Mouse (Mus musculus) WW6 (cell line): ENCODE measurements at regions not wholly inside any gene's neighbourhood (a gene's known extent, or its start where the extent isn't known, plus 50 kb on each side); places are given as distances from the start of the nearest gene placed in this dataset.

Experiments used
- DNase-seq: peaks from one replicate; pipeline ENCODE4 v3.0.0-alpha.2; 2013; ENCODE audit warnings: low read depth, low spot score

DNA sequence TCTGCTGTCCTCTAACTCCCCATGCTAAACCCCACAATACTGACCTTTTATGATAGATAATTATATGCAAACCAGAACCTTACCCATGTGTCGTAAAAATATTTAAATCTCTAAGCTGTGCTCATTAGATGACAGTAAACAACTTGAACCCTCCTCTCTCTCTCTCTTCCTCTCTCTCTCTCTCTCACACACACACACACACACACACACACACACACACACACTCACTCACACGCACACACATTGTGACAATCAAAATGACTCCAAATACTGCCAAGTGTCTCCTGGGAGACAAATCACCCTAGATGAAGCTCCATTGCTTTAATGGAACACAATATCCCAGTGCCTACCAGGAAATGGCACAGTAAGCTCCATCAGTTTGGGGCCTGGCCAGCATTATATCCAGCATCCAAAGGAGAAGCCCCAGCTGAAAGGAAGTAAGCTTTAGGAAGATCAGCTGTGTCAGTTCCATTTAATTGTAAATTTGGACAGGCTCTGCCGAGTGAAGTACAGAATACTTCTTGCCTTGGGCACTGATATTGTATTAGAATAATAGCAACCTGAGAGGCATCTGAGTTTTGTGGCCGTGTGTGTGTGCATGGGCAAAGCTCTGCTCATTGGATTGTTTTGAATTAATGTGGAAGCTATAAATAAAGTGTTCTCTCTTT is 220.7 kb downstream of the Fam84b start:
- no peak for DNase-seq

GRCm38 (mm10) chr15:60630756-60631402 is 222.7 kb downstream of the Fam84b start:
- no peak for DNase-seq

GRCm38 (mm10) chr15:60618801-60619200 is 234.8 kb downstream of the Fam84b start:
- DNase-seq, result no peak

DNA sequence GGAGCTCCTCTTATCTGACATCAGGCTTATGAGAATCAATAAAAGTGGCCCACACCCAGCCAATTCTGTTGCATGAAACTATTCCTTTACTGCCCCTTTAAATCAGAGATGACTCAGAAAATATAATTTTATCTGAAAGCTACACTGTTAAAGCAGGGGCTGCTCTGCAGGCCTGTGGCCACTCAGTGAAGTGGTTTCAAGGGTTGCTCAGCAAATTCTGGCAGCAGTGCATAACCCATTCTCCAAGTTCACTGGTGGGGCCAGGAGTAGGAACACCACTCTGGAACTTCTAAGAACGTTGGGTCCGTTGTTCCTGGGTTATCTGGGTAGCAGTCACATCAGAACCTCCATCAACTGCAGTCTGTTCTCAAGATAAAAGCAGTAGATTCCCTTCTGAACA is 236.2 kb downstream of the Fam84b start:
- DNase-seq, result no peak

DNA sequence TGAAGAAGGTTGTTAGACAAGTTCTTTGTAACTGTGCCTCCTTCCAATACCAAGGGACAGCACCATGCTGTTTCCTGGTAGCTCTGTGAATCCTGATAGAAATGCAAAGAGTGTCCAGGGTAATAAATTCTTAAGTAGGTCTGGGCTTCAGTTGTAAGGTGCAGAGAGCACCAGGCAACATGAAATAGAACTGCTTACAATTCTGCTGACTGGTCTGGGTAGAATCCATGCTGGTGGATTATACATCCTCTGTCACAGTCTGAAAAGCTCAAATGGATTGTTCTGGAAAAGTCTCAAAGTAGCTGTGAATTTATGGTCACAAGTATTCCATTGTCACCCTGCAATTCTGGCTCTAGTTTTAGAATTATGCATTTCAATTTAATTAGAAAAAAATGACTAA is 251.7 kb downstream of the Fam84b start:
- DNase-seq, result no peak

GRCm38 (mm10) chr15:60577084-60577483 is 276.5 kb downstream of the Fam84b start:
- DNase-seq, result no peak

DNA sequence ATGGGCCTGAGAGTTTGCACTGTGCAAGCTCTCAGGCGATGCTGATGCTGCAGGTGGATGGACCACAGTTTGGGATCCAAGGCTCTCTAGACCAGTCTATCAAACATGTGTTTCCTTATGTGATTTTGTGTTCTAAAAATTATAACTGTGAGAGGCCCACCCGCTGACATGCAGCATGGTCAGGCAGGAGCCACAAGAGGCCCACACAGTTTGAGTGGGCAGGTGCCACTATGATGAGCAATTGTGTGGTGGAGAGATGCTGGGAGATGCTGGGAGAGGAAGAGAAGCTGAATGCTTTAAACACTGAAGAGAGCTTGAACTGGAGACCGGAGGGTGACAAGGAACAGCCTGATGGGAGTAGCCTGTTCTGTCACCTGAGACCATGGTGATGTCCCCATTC is 287.3 kb downstream of the Fam84b start:
- DNase-seq, result no peak

- DNase-seq, result no peak
Observed at GRCm38 (mm10) chr15:60565017-60565416, 288.6 kb downstream of the Fam84b start.

GRCm38 (mm10) chr15:60560641-60561040 is 292.9 kb downstream of the Fam84b start:
- DNase-seq, result no peak

DNA sequence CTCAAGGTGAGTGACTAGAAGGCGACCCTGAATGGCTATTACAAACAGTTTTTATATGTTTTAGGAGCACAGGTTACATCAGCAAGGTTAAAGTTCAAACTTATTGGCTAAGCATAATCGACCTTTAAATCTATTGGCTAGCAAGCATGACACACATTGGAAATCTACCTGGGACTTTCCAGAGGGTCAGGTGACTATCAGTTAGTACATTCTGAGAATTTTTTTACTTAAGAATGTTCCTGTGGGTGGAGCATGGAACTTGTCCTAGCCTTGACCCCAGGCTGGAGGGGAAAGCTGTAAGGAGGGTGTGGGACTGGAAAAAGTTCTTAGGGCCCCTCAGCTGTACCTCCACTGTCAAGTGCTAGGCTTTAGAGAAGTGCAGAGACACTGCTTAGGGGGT is 297.9 kb downstream of the Fam84b start:
- DNase-seq, result no peak

DNA sequence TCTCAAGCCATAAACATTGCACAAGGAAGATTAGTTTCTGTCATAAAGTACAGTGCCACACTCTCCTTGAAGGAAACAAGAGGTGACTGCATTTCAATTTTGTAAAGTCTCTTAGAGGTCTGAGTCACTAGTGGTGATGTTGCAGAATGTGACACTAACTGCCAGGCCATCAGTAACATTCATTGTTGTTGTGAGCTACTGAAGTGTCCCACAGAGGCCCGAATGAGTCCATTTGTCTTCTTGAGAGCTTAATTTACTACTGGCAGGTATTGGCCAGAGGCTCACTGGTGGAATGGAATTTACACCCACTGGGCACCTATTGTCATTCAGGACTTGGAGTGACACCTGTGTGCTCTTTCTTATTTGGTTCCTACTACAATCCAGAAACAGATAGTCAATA is 299.0 kb downstream of the Fam84b start:
- no peak for DNase-seq

DNA sequence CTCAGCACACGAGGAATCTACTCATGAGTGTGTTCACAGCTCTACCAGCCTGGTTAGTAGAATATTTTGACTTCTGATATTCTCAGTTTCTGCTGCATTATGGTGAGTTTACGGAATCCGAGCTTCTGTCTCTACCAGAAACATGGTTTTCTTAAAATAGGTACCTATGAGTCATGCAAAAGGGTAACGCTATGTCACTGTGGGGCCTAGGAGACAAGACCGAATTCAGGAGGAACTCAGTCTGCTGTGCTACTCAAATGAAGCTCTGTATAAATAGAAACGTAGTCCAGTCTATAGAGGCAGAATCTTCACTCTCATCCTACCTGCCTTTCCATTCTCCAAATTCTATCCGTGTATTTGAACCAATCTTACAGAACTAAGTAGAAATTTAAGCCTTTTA is 305.5 kb downstream of the Fam84b start:
- no peak for DNase-seq

GRCm38 (mm10) chr15:60537191-60537590 is 316.4 kb downstream of the Fam84b start:
- no peak for DNase-seq

DNA sequence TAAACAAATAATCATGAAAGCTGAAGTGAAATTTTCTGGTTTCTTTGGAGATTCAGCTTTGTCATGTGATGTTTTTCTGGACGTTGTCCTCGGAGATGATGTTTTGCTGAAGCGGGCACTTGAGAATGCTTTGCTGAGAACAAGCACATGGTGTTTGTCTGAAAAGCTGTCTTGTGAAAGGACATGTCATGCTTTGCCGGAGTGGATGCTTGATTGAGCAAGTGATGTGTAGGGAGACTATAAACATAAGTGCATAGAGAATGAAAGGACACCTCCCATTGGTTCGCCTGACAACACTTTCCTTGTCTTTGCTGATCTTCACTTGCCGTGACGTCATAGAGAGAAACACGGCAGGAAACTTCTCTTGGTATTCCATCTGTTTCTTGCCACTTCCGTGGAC is 318.9 kb downstream of the Fam84b start:
- DNase-seq, result no peak

GRCm38 (mm10) chr15:60516810-60517209 is 336.8 kb downstream of the Fam84b start:
- DNase-seq, result no peak

DNA sequence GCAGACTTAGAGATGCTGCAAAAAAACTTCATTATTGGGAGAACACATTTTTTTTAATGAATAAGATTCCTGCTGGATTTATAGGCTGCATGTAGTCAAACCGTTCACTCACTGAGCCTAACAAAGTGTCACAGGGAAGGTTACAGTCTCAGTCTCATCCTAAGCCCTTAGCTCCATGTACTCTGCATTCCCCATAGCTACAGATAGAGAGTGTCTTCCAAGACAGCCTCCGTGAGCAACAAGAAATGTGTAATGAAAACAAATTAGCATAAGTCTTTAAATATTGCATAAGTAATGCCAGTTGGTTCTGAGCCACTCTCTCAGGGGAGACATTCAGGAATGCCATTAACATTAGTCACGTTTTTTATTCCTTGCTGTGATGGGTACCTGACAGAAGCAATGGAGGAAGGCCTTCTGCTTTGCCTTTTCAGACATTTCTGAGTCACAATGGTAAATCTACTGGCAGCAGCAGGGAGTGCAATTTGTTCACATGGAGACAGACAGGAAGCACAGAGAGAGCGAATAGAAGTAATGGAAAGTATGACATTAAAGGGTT is 376.7 kb downstream of the Fam84b start:
- DNase-seq, result no peak

DNA sequence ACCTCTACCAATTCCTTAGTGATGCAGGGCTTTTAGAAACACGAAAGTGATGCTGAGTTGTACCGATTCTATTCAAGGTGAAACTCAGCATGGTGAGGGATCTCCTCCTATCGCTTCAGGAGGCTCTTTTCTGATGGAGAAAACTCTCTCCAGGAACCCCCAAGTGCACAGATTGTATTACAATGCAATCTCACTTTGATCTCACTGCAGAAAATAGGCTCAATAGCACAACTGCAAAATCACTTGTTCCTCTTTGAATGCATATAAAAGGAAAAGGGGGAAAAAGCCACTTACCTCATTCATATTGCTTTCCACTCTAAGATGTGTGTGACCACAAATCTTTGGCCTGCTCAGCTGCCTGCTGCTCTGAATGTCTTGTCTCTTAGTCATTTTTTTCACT is 378.5 kb downstream of the Fam84b start:
- peak; percentile 11 for DNase-seq

DNA sequence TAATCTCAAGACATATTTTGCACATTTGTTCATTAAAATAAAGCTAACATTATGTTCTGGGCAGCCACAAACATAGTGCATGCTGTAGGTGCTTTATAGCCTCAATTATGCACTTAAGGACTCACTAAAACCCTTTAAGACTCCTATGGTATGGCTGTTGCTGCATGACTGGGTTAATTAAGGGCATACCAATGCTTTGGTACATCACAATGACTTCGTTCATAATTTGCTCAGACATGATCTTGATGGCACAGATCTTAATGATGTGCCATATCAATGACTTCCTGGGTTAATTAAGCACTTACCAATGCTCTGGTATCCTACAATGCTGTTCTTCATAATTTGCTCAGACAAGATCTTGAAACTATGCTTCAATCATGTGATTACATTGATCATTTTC is 415.5 kb upstream of the 4933412E24Rik start:
- DNase-seq, result no peak

DNA sequence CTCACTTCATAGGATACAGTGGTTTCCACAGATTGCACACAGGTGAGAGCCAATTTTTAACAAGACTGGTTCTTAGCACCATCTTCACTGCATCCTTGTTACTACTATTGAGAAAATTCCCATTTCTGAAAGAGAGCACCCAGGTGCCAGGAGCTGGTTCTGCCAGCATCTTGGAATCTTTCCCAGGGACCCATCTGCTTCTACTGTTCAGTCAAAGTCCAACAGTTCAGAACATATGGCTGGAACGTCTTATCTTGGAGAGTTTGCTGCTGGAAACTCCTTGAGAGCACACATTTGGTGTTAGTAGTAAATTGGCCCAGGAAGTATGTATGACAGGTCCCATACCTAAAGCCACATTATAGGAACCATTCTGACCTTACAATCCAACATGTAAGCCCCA is 402.7 kb upstream of the 4933412E24Rik start:
- DNase-seq, result no peak

DNA sequence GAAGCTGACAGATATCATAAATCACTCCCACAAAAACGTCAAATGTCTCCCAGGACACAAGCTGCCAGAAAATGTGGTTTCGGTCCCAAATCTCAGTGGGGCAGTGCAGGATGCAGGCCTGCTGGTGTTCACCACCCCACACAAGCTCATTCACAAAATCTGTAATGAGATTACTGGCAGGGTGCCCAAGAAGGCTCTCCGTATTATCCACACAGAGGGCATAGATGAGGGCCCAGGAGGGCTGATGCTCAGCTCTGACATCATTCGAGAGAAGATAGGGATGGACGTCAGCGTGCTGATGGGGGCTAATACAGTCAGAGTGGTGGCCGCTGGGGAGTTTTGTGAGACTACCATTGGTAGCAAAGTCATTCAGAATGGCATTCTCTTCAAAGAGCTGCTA is 375.9 kb upstream of the 4933412E24Rik start:
- DNase-seq, result no peak

GRCm38 (mm10) chr15:60390336-60390735 is 373.9 kb upstream of the 4933412E24Rik start:
- no peak for DNase-seq

- no peak for DNase-seq
Observed at GRCm38 (mm10) chr15:60387962-60388361, 371.5 kb upstream of the 4933412E24Rik start.
